Mouse (Mus musculus): ENCODE data around the gene Gmpr2. TPM values are rescaled to one million over a fixed set of nuclear protein-coding genes. Genes with fewer than 3 reads are reported as not detected.

The Gmpr2 gene
- total RNA-seq (2022), result 10 to 100 TPM in 1 of 4 experiments, 1 to 10 TPM in 3; 7.8 to 11.2 (median 8.9) TPM

GRCm38 (mm10) chr14:55671833-55672740 is at the start of gene Gmpr2, which contains the start of gene Nedd8:
Gene Gmpr2, plus strand, starts transcription at chr14:55671941.
Gene Nedd8, minus strand, starts transcription at chr14:55672124.
- DNase-seq (ENCODE audit: low spot score), result peak; percentile 93

GRCm38 (mm10) chr14:55628077-55628827 is 43.5 kb upstream of the Gmpr2 start:
- DNase-seq (ENCODE audit: low spot score), result no peak

- peak; percentile 45 for DNase-seq (ENCODE audit: low spot score)
Observed at GRCm38 (mm10) chr14:55629312-55629711, 42.4 kb upstream of the Gmpr2 start.

GRCm38 (mm10) chr14:55634874-55635522 is 36.7 kb upstream of the Gmpr2 start:
- DNase-seq (ENCODE audit: low spot score), result no peak

GRCm38 (mm10) chr14:55635523-55636007 is 36.2 kb upstream of the Gmpr2 start, which contains the start of gene Ipo4:
Gene Ipo4, minus strand, starts transcription at chr14:55635957.
- DNase-seq (ENCODE audit: low spot score), result peak; percentile 93

- DNase-seq (ENCODE audit: low spot score), result no peak
Observed at GRCm38 (mm10) chr14:55637795-55638194, 33.9 kb upstream of the Gmpr2 start, which contains the start of gene Gm49378. Gene Gm49378, minus strand, starts transcription at chr14:55637895.

- no peak for DNase-seq (ENCODE audit: low spot score)
Observed at GRCm38 (mm10) chr14:55640816-55641215, 30.9 kb upstream of the Gmpr2 start.

- no peak for DNase-seq (ENCODE audit: low spot score)
Observed at GRCm38 (mm10) chr14:55641291-55641690, 30.4 kb upstream of the Gmpr2 start.

GRCm38 (mm10) chr14:55642679-55643059 is 29.1 kb upstream of the Gmpr2 start:
- DNase-seq (ENCODE audit: low spot score), result no peak

- DNase-seq (ENCODE audit: low spot score), result peak; percentile 86
Observed at GRCm38 (mm10) chr14:55643060-55643907, 28.5 kb upstream of the Gmpr2 start, which contains the start of gene Tm9sf1. Gene Tm9sf1, minus strand, starts transcription at chr14:55643806.

GRCm38 (mm10) chr14:55644261-55644888 is 27.4 kb upstream of the Gmpr2 start:
- DNase-seq (ENCODE audit: low spot score), result peak; percentile 41

- DNase-seq (ENCODE audit: low spot score), result no peak
Observed at GRCm38 (mm10) chr14:55649884-55650283, 21.9 kb upstream of the Gmpr2 start, which contains the start of gene Tssk4. Gene Tssk4, plus strand, starts transcription at chr14:55650184.

GRCm38 (mm10) chr14:55651528-55651927 is 20.2 kb upstream of the Gmpr2 start:
- no peak for DNase-seq (ENCODE audit: low spot score)

- no peak for DNase-seq (ENCODE audit: low spot score)
Observed at GRCm38 (mm10) chr14:55656935-55657334, 14.8 kb upstream of the Gmpr2 start.

- DNase-seq (ENCODE audit: low spot score), result no peak
Observed at GRCm38 (mm10) chr14:55658011-55658410, 13.7 kb upstream of the Gmpr2 start.

- DNase-seq (ENCODE audit: low spot score), result peak; percentile 64
Observed at GRCm38 (mm10) chr14:55659960-55660573, 11.7 kb upstream of the Gmpr2 start, which contains the start of gene Mdp1. Gene Mdp1, minus strand, starts transcription at chr14:55660508.

- DNase-seq (ENCODE audit: low spot score), result no peak
Observed at GRCm38 (mm10) chr14:55660636-55661035, 11.1 kb upstream of the Gmpr2 start.

- DNase-seq (ENCODE audit: low spot score), result no peak
Observed at GRCm38 (mm10) chr14:55671486-55671832, 282 bp upstream of the Gmpr2 start.

GRCm38 (mm10) chr14:55672741-55673060 is 960 bp downstream of the Gmpr2 start:
- DNase-seq (ENCODE audit: low spot score), result no peak

- DNase-seq (ENCODE audit: low spot score), result no peak
Observed at GRCm38 (mm10) chr14:55677615-55678014, 5.9 kb downstream of the Gmpr2 start.
